Mouse (Mus musculus): ENCODE measurements at regions not wholly inside any gene's neighbourhood (a gene's known extent, or its start where the extent isn't known, plus 50 kb on each side); places are given as distances from the start of the nearest gene placed in this dataset.
A peak's percentile ranks its signal among the peaks of the same experiment; 100 is the strongest.

DNA sequence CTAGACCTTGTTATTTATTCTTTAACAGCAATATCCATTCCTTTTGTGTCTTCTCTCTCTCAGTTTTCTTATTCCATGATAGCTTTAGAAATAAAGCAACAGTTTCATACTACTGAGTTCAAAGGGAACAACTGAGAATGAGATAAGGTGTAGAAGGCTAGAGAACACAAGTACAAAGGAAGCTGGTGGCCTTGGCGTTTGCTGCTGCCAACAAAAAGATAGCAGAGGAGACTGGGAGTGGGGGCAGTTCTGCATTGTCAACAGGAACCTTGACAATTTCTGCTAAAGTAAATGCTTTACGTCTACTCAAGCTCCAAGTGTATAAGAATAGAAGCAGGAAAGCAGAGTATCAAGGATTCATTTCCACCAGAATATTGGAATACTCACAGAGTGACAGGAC, 109.3 kb upstream of the B430305J03Rik start:
- ATAC-seq (replicated peaks; ENCODE audit: poor library complexity): peak; percentile 96

DNA sequence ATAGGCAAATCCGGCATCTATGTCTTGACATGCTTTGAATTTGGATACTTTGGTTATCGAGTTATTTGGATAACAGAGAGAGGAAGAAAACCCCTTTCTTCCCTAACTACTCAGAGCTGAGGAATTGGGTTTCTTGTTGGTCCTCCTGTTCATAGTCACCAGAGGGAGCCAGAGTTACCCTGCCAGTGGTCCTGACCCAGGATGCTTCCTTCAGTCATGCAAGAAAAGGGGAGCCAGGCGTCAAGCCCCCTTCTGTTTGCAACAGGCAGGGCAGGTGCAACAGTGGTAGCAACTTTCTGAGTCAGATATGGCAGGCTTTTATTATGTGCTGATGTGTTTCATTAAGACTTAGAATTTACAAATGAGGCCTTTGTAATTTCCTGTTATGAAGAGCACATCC, 101.4 kb upstream of the B430305J03Rik start:
- ATAC-seq (replicated peaks; ENCODE audit: poor library complexity): peak; percentile 100

- ATAC-seq (replicated peaks; ENCODE audit: poor library complexity): no peak
Observed at GRCm38 (mm10) chr3:61466641-61467040, 100.9 kb upstream of the B430305J03Rik start.

DNA sequence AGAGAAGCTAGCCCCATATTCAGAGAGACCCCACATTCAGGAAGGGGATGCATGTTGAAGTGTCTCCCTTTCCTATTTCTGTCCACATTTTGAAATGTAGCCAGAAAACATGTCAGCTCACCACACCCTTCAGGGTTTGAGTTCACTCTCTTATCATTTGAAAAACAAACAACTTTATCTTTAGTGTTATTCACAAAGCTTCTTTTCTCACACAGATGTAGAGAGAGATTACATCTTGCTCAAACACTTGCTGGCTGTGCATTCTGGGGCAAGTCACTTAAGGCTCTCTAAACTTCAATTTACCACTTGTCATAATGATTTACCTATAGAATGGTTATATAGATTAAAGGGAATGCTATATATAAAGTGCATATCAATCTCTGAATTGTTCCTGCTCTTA, 94.3 kb upstream of the B430305J03Rik start:
- peak; percentile 80 for ATAC-seq (replicated peaks; ENCODE audit: poor library complexity)

DNA sequence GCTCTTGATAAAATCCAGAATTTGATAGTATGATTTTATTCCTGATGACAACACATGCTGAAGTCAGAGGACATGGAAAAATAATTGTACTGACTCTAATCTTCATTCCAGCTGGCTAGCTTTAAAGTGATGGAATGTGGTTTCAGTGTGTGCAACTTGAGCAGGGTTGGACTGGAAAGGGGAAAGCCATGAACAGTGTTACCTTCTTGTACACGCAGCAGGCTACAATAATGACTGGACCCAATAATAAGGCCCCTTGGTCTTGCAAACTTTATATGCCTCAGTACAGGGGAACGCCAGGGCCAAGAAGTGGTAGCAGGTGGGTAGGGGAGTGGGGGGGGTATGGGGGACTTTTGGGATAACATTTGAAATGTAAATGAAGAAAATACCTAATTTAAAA, 90.8 kb upstream of the B430305J03Rik start:
- ATAC-seq (replicated peaks; ENCODE audit: poor library complexity): no peak

GRCm38 (mm10) chr3:61442000-61442739, 76.4 kb upstream of the B430305J03Rik start:
- ATAC-seq (replicated peaks; ENCODE audit: poor library complexity): 0 out of 2 replicates have a peak, but pooled peaks have one; percentile 14

GRCm38 (mm10) chr3:61441445-61441844, 75.7 kb upstream of the B430305J03Rik start:
- ATAC-seq (replicated peaks; ENCODE audit: poor library complexity): peak; percentile 71

DNA sequence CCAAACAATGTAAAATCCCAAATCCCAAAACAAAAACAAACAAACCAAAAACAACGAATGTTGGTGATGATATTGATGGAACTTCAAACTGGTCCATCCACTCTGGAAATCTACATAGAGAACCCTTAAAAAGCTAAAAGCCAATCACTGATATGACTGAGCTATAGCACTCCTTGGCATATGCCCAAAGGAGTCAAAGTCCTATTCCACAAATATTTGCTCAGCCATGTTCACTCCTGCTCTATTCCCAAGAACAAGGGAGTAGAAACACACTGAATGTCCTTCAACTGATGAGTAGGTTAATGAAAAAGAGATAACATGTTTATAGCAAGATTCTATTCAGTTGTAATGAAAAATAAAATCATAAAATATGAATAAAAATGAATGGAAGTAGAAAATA, 63.0 kb upstream of the B430305J03Rik start:
- no peak for ATAC-seq (replicated peaks; ENCODE audit: poor library complexity)

DNA sequence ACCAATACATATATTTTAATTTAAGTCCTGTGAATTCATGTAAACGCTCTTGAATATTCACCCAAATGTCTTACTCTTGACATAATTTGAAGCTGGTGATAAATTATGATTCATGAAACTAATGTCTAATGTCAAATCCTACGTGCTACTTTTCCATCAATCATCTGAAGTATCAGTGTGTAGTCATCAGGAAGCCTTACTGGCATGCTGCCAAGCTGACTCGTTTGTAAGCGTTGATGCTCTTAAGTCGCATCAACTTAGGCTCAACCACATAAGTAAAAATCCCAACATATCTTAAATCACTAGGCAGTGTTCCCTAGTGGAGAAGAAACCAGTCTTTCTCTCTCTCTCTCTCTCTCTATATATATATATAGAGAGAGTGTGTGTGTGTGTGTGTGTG, 58.2 kb upstream of the B430305J03Rik start:
- no peak for ATAC-seq (replicated peaks; ENCODE audit: poor library complexity)

- ATAC-seq (replicated peaks; ENCODE audit: poor library complexity): no peak
Observed at GRCm38 (mm10) chr3:61419706-61420105, 54.0 kb upstream of the B430305J03Rik start.

DNA sequence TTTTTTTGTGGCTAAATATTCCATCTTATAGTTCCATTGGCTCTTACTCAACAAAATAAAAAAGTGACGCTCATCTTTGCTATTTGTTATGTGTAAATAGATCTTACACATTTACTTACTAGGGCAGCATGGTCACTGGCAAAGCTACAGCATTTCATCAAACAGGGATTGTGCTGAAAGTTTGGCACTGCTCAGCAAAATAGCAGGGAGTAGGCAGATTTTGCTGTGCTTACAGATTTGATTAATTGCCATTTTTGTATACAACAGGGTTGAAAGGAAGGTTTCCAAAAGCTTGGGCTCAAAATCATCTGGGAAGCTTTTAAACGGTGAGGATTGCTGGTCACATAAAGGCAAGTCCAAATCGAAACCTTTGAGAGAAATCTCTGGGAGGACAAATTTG, 52.3 kb upstream of the B430305J03Rik start:
- no peak for ATAC-seq (replicated peaks; ENCODE audit: poor library complexity)

Measured in megakaryocyte progenitor cell, adult 5-6 weeks (primary cell).